Mouse (Mus musculus) adrenal gland, postnatal 25 days (tissue): ENCODE data around the gene H2-M11. TPM values are rescaled to one million over a fixed set of nuclear protein-coding genes. Genes with fewer than 3 reads are reported as not detected.

Experiments
- DNase-seq: peaks from one replicate; pipeline ENCODE4 v3.0.0; 2021; ENCODE audit warnings: mixed read lengths
- long read RNA-seq: library from polyadenylated mRNA; stranded (forward); transcript quantifications from one replicate; pipeline ENCODE4 v2.0.0, GENCODE M21; 2021
- total RNA-seq: library from RNA; stranded (reverse); gene quantifications from 2 replicates; pipeline ENCODE4 v1.2.3, GENCODE M21; 2021

Gene H2-M11
- total RNA-seq = not detected in 2 replicates
- long read RNA-seq = 0 reads

DNA sequence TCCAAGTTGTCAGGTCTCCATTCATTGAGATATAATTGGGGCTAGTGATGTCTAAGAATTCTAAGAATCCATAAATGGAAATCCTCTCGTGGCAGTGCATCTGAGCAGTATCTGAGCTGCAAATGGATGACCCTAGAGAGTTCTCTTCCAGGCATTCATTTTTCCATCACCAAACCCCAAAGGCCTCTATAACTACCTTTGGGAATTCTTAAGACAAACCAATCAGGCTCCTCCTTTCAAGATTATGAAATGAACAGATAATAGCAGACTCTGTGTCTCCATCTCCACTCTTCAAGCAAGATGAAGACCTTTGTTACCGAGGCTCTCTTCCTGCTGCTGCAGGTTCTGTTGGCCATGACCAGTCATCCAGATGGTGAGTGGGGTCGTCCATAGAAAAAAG lies at the start of gene H2-M11:
Gene H2-M11, plus strand, starts transcription at position 301 of the 400 bp plus-strand sequence.
- DNase-seq = no peak

DNA sequence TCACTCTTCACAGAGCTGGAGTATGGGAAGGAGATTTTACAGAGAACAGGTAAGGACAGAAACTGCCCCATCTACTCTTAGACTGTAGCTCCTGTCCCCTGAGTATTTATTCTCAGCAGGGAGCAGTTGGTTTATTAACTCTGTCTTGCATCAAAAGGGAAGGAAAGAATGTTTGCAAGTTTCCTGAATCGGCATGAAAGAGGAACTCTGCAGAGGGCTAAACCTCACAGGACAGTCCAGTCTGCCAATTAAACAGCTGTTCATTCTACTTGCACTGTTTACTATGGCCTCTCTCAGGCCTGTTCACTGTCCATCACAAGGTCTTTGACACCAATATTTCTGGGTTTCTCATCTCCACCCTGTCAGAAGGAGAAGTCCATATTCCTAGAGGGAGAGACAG lies 46.4 kb upstream of the H2-M11 start:
- no peak for DNase-seq

DNA sequence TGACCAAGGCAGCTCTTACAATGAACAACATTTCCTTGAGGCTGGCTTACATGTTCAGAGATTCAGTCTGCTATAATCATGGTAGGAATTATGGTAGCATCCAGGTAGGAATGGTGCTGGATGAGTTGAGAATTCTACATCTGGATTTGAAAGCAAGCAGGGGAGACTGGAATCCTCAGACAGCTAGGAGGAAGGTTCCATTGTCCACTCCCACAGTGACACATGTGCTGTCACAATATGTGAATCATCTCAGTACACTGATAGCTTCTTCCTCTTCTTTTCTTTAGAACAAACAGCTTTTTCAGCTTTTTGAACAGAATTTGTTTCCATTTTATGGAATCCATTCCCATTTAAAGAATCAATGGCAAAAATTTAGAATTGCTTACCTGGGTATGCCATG lies 43.0 kb upstream of the H2-M11 start:
- DNase-seq = no peak

Other genes starting within 250 kb of the H2-M11 start
- not detected in 2 replicates for gene H2-M10.1, start 220.9 kb upstream of the H2-M11 start, total RNA-seq
- not detected in 2 replicates for gene H2-M10.3, start 178.7 kb upstream of the H2-M11 start, total RNA-seq
- gene H2-M10.4, start 84.7 kb upstream of the H2-M11 start, total RNA-seq = not detected in 2 replicates
- 0.30 TPM in 1 of 2 replicates, not detected in the other for gene H2-M9, start 95.6 kb downstream of the H2-M11 start, total RNA-seq
- gene H2-M1, start 125.1 kb downstream of the H2-M11 start, total RNA-seq = not detected in 2 replicates
- gene H2-M10.5, start 225.8 kb downstream of the H2-M11 start, total RNA-seq = not detected in 2 replicates